Mouse (Mus musculus): ENCODE results near the gene Abhd10. TPM values are rescaled to one million over a fixed set of nuclear protein-coding genes. Genes with fewer than 3 reads are reported as not detected.

Abhd10 gene
- polyA plus RNA-seq, 1 experiment from 2014 or later: 30.3 TPM

DNA sequence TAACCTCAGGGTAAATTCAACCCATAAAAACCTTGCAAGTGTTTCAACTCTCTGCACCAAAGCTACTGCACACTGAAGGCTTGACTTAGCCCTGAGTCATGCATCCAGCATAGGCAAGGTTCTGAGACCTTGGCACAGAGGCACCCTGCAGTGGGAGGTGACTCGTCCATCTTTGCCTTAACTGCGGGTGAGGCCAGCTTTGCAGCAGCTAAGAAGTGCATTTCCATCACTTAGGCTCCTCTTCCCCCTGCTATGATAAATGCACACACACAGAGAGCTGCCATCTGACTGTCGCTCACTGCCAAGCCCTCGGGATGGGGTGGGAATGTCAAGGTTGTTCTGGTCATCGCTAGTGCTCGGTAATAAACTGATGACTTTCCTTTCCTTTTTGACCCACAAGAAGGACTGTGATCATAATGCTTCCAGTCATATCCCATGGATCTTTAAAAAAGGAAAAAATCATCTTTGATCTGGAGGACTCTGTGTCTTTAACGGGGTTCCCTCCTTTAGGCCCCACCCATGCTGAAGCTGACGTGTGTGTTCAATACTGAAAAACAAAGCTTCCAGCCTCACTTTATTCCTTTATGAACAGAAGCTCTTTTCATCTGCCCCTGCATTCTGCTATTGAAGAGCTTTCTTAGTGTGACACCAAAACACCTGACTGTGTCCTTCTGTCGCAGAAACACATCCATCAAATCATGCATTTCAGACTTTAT, 47.2 kb downstream of the Abhd10 start:
- Histone ChIP-seq H3K9me3 (no peaks in the 10 kb centered on the region), H3K4me3 (no peak overlapping the region), H3K27ac (no peak overlapping the region), H3K4me1 (no peaks in the 10 kb centered on the region), H3K9ac (no peak overlapping the region), H3K27me3 (no peaks in the 10 kb centered on the region), H3K36me3 (no peaks in the 10 kb centered on the region), H3K4me2 (no peak overlapping the region)
- WGBS: 77% methylated on average over 9 of the region's 9 CpGs
- no peak for ATAC-seq (ENCODE audit: insufficient number of reproducible peaks, low FRiP score, low TSS enrichment, low read depth)

DNA sequence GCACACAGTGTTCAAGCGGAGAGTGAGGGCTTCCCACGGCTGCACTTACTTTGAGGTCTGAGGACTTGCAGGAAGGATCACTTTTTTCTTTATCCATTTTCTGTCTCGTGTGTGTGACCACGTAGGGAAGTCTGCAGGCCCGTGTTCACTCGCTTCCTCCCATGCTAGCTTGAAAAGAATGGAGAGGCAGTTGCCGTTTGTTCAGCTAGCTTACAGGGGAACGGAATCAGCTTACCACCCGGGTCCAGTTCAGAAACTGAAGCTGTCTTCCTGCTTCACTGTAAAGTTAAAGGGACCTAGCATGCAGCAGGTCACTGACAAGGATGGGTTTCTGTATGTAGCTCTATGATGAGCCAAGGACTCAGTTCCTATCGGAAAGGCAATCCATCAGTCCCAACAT, 49.2 kb downstream of the Abhd10 start, which contains the start of gene Tmprss7:
Gene Tmprss7 (minus strand): TSS at position 101 of the 400 bp plus-strand sequence.
- H3K4me1 ChIP-seq: no peaks in the 10 kb centered on the region
- H3K4me3 ChIP-seq: no peak within 1 kb of the TSS
- ATAC-seq (ENCODE audit: insufficient number of reproducible peaks, low FRiP score, low TSS enrichment, low read depth): no peak
- no peak within 1 kb of the TSS for H3K4me2 ChIP-seq
- no peaks in the 10 kb centered on the region for H3K9me3 ChIP-seq
- no peak within 1 kb of the TSS for H3K27ac ChIP-seq
- 62% methylated on average over 10 of the region's 10 CpGs for WGBS
- H3K36me3 ChIP-seq: no peaks in the 10 kb centered on the region
- H3K27me3 ChIP-seq: no peaks in the 10 kb centered on the region
- H3K9ac ChIP-seq: no peak within 1 kb of the TSS

DNA sequence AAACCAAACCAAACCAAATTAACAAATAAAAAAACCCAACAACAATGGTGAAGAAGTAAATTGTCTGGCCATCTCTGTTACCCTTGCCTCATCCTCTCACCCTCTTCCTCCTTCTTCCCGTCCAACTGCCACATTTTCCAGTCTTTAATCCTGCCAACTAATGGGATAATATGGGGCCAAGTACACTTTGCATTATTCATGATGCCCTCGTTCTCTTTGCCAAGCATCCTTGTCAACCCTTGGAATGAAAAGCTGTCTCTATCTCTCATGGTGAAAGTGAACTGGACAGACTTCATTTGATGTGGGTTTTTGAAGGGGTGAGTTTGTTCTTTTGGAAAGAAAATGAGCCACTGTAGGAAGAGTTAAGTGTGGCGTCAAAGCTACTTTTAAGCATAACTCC, 49.9 kb downstream of the Abhd10 start:
- 76% methylated on average over 3 of the region's 3 CpGs for WGBS
- H3K27ac ChIP-seq: no peak overlapping the region
- no peak overlapping the region for H3K9ac ChIP-seq
- no peak overlapping the region for H3K4me3 ChIP-seq
- H3K4me1 ChIP-seq: no peaks in the 10 kb centered on the region
- H3K36me3 ChIP-seq: no peaks in the 10 kb centered on the region
- ATAC-seq (ENCODE audit: insufficient number of reproducible peaks, low FRiP score, low TSS enrichment, low read depth): no peak
- H3K27me3 ChIP-seq: no peaks in the 10 kb centered on the region
- no peak overlapping the region for H3K4me2 ChIP-seq
- H3K9me3 ChIP-seq: no peaks in the 10 kb centered on the region

DNA sequence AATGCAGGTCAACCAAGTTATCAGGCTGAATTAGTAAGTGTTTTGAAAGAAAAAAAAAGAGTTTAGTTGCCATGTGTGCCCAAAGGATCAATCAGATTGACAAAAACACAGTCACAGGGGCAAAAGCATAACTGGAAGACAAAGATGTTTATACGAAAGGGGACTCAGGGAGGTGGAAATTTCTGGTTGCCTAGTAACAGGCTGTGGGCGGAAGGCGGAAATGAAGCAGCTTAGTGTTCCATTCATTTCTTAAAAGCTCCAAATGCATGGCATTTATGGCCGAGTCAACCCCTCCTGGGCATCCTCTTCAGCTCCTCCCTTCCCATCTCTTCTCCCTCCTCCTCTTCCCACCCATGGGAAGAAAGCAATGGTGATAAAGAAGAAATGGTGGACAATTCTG, 52.6 kb downstream of the Abhd10 start:
- no peak for ATAC-seq (ENCODE audit: insufficient number of reproducible peaks, low FRiP score, low TSS enrichment, low read depth)
- H3K27me3 ChIP-seq: no peaks in the 10 kb centered on the region

DNA sequence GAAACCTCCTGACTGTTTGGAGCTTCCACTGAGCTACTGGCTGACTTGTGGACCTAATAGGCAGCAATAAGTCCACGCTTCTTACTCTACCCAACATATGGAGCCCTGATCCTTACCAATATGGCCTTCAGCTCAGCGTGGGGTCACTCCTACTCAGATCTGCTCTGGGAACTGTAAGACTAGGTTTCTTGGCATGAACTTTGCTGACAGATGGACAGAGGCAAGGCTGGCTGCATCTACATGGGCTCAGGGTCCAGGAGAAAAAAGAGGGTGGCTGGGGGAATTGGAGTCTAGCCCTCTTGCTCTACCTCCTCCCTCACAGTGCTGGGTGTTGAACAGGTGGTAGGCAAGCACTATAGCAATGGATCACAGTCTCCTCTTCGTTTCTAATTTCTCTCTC, 55.9 kb downstream of the Abhd10 start:
- Histone ChIP-seq H3K36me3 (no peaks in the 10 kb centered on the region), H3K9me3 (no peaks in the 10 kb centered on the region)
- WGBS: 80% methylated on average over 3 of the region's 3 CpGs

More for the DNA sequence above, 52.6 kb downstream of the Abhd10 start:
- H3K4me3 ChIP-seq: no peak overlapping the region
- no peaks in the 10 kb centered on the region for H3K4me1 ChIP-seq
- 39% methylated on average over 4 of the region's 4 CpGs for WGBS
- H3K27ac ChIP-seq: no peak overlapping the region
- H3K9me3 ChIP-seq: no peaks in the 10 kb centered on the region
- no peak overlapping the region for H3K4me2 ChIP-seq
- no peak overlapping the region for H3K9ac ChIP-seq
- H3K36me3 ChIP-seq: no peaks in the 10 kb centered on the region

DNA sequence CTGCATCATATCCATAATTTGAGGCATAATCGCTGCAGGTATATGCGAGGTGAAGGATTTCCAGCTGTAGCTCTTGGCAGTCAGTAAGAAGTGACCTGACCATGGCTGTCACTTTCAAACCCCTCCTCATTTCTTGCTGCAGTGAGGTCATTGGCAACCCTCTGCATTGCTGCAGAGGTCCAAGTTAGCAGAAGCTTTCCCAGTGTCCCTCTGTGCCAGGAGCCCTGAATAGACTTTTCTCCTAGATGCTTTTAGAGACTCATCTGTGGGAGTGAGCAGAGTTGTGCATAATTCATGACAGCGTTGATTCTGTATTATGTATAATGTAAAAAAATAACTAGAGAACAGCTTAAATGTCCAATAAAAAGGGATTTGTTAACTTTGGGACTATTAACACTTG, 57.5 kb downstream of the Abhd10 start:
- Histone ChIP-seq H3K27ac (no peak overlapping the region), H3K4me1 (no peaks in the 10 kb centered on the region; the same call in 1 of the 2 replicates), H3K27me3 (no peaks in the 10 kb centered on the region), H3K9ac (no peak overlapping the region), H3K9me3 (no peaks in the 10 kb centered on the region), H3K36me3 (no peaks in the 10 kb centered on the region), H3K4me2 (no peak overlapping the region), H3K4me3 (no peak overlapping the region)
- ATAC-seq (ENCODE audit: insufficient number of reproducible peaks, low FRiP score, low TSS enrichment, low read depth): no peak
- 50% methylated on average over 3 of the region's 3 CpGs for WGBS

More for the DNA sequence above, 55.9 kb downstream of the Abhd10 start:
- Histone ChIP-seq H3K27ac (no peak overlapping the region), H3K4me1 (no peaks in the 10 kb centered on the region; the same call in 1 of the 2 replicates), H3K27me3 (no peaks in the 10 kb centered on the region), H3K4me2 (no peak overlapping the region), H3K4me3 (no peak overlapping the region), H3K9ac (no peak overlapping the region)
- no peak for ATAC-seq (ENCODE audit: insufficient number of reproducible peaks, low FRiP score, low TSS enrichment, low read depth)

DNA sequence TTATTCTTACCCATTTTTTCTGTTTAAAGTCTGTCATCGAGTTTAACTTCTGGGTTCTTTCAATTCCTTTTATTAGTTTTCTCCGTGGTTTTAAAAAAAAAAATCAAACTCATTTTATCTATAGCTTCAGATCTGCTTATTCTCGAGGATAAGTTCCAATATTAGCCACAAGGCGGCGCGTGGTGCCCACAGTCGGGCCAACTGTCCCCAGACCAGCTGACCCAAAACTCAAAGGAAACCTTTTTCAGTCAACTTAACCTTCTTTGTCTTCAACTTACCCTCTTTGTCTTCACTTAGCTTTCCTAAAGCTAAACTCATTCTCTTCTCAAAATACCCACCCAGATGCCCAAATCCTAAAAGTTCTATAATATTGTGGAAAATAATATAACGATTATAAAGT, 57.9 kb downstream of the Abhd10 start:
- WGBS: 15% methylated on average over 8 of the region's 8 CpGs
- H3K27me3 ChIP-seq: no peaks in the 10 kb centered on the region
- ATAC-seq (ENCODE audit: insufficient number of reproducible peaks, low FRiP score, low TSS enrichment, low read depth): no peak

More for the DNA sequence above, 57.9 kb downstream of the Abhd10 start:
- Histone ChIP-seq H3K9me3 (no peaks in the 10 kb centered on the region), H3K27ac (no peak overlapping the region), H3K4me1 (no peaks in the 10 kb centered on the region; the same call in 1 of the 2 replicates), H3K4me3 (no peak overlapping the region), H3K36me3 (no peaks in the 10 kb centered on the region), H3K9ac (no peak overlapping the region), H3K4me2 (no peak overlapping the region)

Other genes starting within 250 kb of the Abhd10 start
- not detected in 2 replicates for gene Gm609, start 250.0 kb downstream of the Abhd10 start, polyA plus RNA-seq (2015; fragmentation: Nextera tagmentation; extraction: Ambion mirVana)
- not detected in 2 replicates for gene Gm17783, start 210.9 kb downstream of the Abhd10 start, polyA plus RNA-seq (2015; fragmentation: Nextera tagmentation; extraction: Ambion mirVana)
- gene Slc9c1, start 207.6 kb downstream of the Abhd10 start, polyA plus RNA-seq (2015; fragmentation: Nextera tagmentation; extraction: Ambion mirVana): not detected in 2 replicates
- gene Gcsam, start 132.6 kb downstream of the Abhd10 start, polyA plus RNA-seq (2015; fragmentation: Nextera tagmentation; extraction: Ambion mirVana): 4.2 and 4.8 TPM in 2 replicates
- gene BC016579, start 88.9 kb downstream of the Abhd10 start, polyA plus RNA-seq (2015; fragmentation: Nextera tagmentation; extraction: Ambion mirVana): 0.31 TPM in 2 replicates
- gene Tmprss7, start 49.3 kb downstream of the Abhd10 start, polyA plus RNA-seq (2015; fragmentation: Nextera tagmentation; extraction: Ambion mirVana): 0.37 TPM in 1 of 2 replicates, not detected in the other
- gene Tagln3, start 18.3 kb downstream of the Abhd10 start, polyA plus RNA-seq (2015; fragmentation: Nextera tagmentation; extraction: Ambion mirVana): 5.6 and 6.6 TPM in 2 replicates
- 57.3 and 62.6 TPM in 2 replicates for gene Phldb2, start 210.6 kb upstream of the Abhd10 start, polyA plus RNA-seq (2015; fragmentation: Nextera tagmentation; extraction: Ambion mirVana)